Mouse (Mus musculus) bone marrow, adult 2 months (tissue): Measurements from ENCODE around the gene Pcdh15. TPM values are rescaled to one million over a fixed set of nuclear protein-coding genes. Genes with fewer than 3 reads are reported as not detected.

ENCODE experiments used
- H3K27ac ChIP-seq: fragments of 200-500 bp; 2 replicates; pipeline ENCODE4 v1.5.1; 2012; ENCODE audit warnings: low read depth, mild to moderate bottlenecking, control low read depth, inconsistent platforms, low read length; ENCODE audit not compliant: control insufficient read depth, poor library complexity, insufficient read depth
- H3K4me1 ChIP-seq: fragments of 200-500 bp; 2 replicates; pipeline ENCODE4 v1.6.1; 2011; ENCODE audit warnings: low read length; ENCODE audit not compliant: control insufficient read depth, insufficient read depth
- H3K4me3 ChIP-seq: fragments of 200-500 bp; replicated peaks from 2 replicates; pipeline ENCODE3; 2011; ENCODE audit warnings: mild to moderate bottlenecking, low read depth, low read length, control low read depth; ENCODE audit not compliant: control insufficient read depth
- CTCF ChIP-seq: fragments of 200-500 bp; IDR thresholded peaks from 2 replicates; pipeline ENCODE4 v1.5.1; 2011; ENCODE audit warnings: low read length, control low read depth; ENCODE audit not compliant: control insufficient read depth, insufficient read depth
- POLR2A ChIP-seq: fragments of 200-500 bp; IDR thresholded peaks from 2 replicates; pipeline ENCODE4 v1.6.1; 2011; ENCODE audit warnings: low read depth, mild to moderate bottlenecking, control low read depth, low read length, borderline replicate concordance; ENCODE audit not compliant: control insufficient read depth
- WGBS: fragments of 180-500 bp; shearing (Covaris S2); methylation state at CpG from one replicate; pipeline ENCODE4 v1.1.7; 2018; 5-methylcytosine and 5-hydroxymethylcytosine counted together
- polyA plus RNA-seq: library from polyadenylated mRNA; stranded (reverse); fragments of >200 nt; gene quantifications from 2 replicates; pipeline ENCODE4 v1.2.4, GENCODE M21; 2011; ENCODE audit warnings: low replicate concordance; ENCODE audit not compliant: missing spikeins, insufficient read depth, insufficient read length

The Pcdh15 gene
- polyA plus RNA-seq, 1 experiment = 0.47 TPM

DNA sequence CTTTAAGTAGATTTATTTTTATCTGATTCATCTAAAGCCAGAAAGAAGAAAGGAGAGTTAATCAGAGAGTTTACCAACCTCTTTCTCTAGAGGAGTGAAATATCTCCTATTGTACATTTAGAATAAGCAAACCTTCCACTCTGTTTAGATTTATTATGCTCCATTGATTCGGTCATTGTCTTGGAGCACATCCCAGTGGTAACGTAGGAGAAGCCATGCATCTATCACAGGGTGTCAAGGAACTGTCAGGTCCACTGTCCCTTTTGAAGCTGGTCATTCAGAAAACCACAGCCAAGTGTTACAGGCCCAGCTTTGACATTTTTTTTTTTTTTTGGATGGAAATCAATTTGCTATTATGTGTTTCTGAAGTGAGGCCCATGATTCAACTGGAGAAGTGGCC lies 384.9 kb downstream of the Pcdh15 start:
- H3K27ac ChIP-seq = no peak overlapping the region
- TF ChIP-seq POLR2A = no peak
- no peak for TF ChIP-seq CTCF
- H3K4me3 ChIP-seq = no peak overlapping the region
- 78% methylated on average over 2 of the region's 2 CpGs for WGBS
- H3K4me1 ChIP-seq = no peaks in the 10 kb centered on the region

DNA sequence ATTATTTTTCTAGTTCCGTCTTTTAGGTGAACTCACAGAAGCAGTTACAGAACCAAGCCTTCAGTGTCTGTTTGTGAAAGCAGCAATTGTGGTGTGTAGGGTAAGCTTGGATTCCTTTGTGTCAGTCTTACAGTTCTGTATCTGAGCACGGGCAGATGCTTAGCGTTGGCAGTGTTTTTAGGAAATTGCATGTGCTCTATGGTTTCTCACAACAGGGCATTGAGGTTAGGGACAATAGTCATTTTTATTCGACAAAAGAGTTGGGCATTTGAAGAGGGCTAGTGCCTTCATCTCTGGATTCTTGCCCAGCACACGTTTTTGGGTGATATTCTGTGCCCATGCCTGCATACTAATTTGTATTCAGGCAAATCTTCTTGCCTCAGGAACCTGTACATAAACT lies 392.5 kb downstream of the Pcdh15 start:
- TF ChIP-seq CTCF (no peak), POLR2A (no peak)
- H3K4me3 ChIP-seq = no peak overlapping the region
- no peak overlapping the region for H3K27ac ChIP-seq
- H3K4me1 ChIP-seq = no peaks in the 10 kb centered on the region
- 59% methylated on average over 5 of the region's 5 CpGs for WGBS

DNA sequence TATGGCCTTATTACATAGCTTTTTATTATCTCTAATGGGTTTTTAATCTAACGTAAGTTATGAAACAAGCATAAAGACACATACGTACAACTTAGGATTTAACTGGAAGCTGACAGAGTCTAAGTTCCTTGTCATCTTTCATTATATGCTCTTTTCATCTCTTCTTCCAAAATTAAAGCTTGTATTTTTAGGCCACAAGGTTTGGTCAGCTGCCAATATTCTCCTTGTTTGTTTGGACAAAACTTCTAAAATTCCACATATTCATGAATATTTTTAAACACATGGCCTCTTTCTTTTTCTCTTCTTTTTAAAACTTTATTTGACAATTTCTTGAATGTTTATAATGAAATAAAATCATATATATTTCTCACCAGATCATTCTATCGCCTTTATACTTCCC lies 415.7 kb downstream of the Pcdh15 start:
- Histone ChIP-seq H3K4me1 (no peaks in the 10 kb centered on the region), H3K27ac (no peak overlapping the region), H3K4me3 (no peak overlapping the region)
- 77% methylated on average over 3 of the region's 3 CpGs for whole genome bisulfite sequencing
- TF ChIP-seq POLR2A = no peak
- TF ChIP-seq CTCF = no peak

DNA sequence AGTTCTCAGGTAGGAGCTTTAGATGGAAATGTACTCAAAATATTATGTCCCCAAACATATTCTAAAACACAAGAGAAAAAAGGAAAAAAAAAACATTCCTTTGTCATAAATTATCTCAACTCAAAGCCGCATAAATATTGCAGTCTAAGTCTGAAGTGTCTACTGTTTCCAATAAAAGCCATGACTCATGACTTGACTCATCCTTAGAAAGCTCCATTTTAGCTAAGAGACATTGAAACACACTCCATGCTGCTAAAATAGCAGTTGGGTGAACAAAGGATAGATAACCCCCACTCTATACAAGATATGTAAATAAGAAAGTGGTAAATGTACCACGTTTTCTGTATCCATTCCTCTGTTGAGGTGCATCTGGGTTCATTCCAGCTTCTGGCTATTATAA lies 416.6 kb downstream of the Pcdh15 start:
- Histone ChIP-seq H3K4me3 (no peak overlapping the region), H3K27ac (no peak overlapping the region), H3K4me1 (no peaks in the 10 kb centered on the region)
- 53% methylated on average over 2 of the region's 2 CpGs for WGBS
- TF ChIP-seq CTCF (no peak), POLR2A (no peak)

DNA sequence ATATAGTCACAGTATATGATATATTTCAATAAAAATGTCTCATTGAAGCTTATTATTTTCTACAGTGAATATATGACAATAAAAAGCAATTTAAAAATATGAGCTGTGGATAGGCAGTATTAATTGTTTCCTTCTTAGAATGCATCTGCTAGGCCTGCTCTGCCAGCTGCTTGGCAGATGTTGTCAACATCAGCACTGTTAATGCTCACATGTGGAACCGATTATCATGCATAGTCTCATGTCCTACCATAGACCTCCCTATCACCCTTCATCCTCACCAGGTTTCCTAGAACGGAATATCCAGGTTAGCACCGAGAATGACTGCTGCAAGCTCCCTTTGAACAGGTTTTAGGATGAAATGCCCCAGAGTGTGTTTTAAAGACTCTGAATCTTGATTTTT lies 420.3 kb downstream of the Pcdh15 start:
- Histone ChIP-seq H3K4me3 (no peak overlapping the region), H3K4me1 (no peaks in the 10 kb centered on the region)
- whole genome bisulfite sequencing = 78% methylated on average over 3 of the region's 3 CpGs

GRCm38 (mm10) chr10:73552831-73553230 lies 453.7 kb downstream of the Pcdh15 start:
- TF ChIP-seq POLR2A = no peak
- no peak for TF ChIP-seq CTCF
- Histone ChIP-seq H3K4me1 (no peaks in the 10 kb centered on the region), H3K27ac (no peak overlapping the region), H3K4me3 (no peak overlapping the region)
- WGBS = 93% methylated on average over 10 of the region's 10 CpGs

More for the DNA sequence above, 420.3 kb downstream of the Pcdh15 start:
- no peak for TF ChIP-seq CTCF
- TF ChIP-seq POLR2A = no peak
- H3K27ac ChIP-seq = no peak overlapping the region

GRCm38 (mm10) chr10:73564216-73564615 lies 465.1 kb downstream of the Pcdh15 start:
- H3K4me1 ChIP-seq = no peaks in the 10 kb centered on the region
- no peak overlapping the region for H3K4me3 ChIP-seq
- WGBS = 64% methylated on average over 7 of the region's 7 CpGs
- TF ChIP-seq CTCF (no peak), POLR2A (no peak)
- H3K27ac ChIP-seq = no peak overlapping the region

- no peak for TF ChIP-seq POLR2A
- no peak for TF ChIP-seq CTCF
- no peak overlapping the region for H3K27ac ChIP-seq
- H3K4me1 ChIP-seq = no peaks in the 10 kb centered on the region
- H3K4me3 ChIP-seq = no peak overlapping the region
- 93% methylated on average over 5 of the region's 5 CpGs for WGBS
Observed at GRCm38 (mm10) chr10:73574711-73575297, 475.7 kb downstream of the Pcdh15 start.

DNA sequence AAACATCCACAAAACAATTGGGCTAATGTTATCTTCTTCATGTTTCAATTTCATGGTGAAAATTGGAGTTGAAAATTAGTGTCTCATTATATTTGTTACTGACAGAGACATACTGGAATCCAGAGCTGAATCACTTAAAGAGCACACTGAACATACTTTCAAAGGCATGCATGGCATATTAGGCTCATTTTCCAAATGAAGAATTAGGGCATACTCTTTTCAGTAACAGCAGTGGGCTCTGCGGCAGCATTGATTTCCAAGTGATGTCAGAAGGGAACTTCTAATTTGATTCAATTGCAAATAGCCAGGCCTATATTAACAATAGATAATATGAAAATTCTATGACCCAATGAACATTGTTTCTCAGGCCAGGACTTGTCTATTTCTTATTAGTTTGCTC lies 568.4 kb downstream of the Pcdh15 start:
- WGBS = 82% methylated on average over 1 of the region's 1 CpGs

More for the DNA sequence above, 568.4 kb downstream of the Pcdh15 start:
- Histone ChIP-seq H3K27ac (no peak overlapping the region), H3K4me3 (no peak overlapping the region), H3K4me1 (no peaks in the 10 kb centered on the region)
- TF ChIP-seq CTCF (no peak), POLR2A (no peak)
